Mouse (Mus musculus) MEL-GATA-1-ER (cell line): ENCODE results near the gene Heatr9.

Experiments used
- DNase-seq: peaks from one replicate; pipeline ENCODE4 v3.0.0-alpha.2; 2012; ENCODE audit warnings: low read depth; ENCODE audit errors: extremely low read depth

Gene Heatr9

DNA sequence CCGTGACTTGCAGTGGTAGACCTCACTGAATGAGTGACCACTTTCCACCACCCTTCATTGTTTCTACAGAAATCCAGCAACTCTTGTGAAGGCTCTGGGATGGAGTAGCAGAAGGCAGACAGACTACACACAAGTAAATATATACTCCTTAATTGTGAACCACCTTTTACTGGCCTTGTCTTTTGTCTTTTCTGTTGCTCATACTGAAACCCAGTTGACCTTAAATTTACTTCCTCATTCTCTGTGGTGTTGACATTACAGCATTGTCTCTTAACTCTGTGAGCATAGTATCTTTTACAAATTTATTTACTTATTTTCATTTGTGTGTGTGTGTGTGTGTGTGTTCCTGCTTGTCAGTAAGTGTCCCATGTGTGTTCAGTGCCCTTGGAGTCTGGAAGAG is 11.2 kb upstream of the Heatr9 start:
- DNase-seq, result no peak

DNA sequence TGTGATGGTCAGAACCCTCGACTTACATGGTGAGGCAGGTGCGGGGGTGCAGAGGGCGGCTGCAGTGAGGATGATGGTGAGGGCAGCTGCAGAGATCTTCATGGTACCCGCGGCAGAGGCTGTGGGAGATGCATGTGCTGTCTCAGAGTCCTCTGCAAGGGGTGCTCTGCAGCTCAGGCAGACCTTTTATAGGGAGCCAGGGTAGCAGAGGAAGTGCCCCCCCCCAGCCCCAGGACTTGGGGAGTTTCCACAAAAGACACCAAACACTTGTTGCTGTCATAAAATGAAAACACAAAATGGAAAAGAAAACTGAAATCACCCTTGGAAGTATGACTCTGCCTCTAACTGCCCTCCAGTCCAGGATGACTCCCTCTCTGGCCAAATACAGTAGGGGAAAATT is 8.4 kb upstream of the Heatr9 start, which contains the start of gene Ccl5:
Gene Ccl5 (minus strand): TSS at position 159 of the 400 bp plus-strand sequence.
- DNase-seq, result no peak

DNA sequence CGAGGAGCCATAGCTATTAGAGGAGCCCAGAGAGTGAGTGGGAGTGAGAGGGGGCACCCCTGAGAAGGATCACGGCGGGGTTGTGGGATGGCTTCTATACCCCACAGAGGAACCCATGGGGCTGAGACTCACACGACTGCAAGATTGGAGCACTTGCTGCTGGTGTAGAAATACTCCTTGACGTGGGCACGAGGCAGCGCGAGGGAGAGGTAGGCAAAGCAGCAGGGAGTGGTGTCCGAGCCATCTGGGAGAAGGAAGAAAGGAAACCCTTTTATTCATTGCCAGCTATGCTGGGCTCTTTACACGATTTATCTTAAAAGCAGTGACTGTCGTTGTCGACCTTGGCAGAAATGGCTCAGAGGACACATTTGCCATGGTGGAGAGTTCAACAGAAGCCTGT is 7.0 kb upstream of the Heatr9 start:
- DNase-seq, result no peak

DNA sequence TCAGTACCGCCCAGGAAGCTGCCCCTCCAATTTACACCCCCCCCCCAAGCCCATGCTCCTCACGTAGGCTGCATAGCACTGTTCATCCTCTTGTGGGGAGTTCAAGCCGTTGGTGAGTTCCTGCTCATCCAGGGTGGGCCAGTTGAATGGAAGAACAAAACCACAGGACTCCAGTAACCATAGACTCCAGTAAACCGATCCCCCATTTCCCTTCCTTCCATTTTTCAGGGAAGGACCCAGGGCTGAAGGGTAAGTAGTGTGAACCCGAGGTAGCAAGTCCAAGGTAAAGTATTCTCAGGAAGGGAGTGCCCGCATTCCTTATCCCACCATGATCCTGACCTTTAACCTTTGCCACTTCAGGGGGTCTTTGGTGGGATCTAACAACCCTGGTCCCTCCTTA is 3.6 kb downstream of the Heatr9 start:
- DNase-seq, result no peak

DNA sequence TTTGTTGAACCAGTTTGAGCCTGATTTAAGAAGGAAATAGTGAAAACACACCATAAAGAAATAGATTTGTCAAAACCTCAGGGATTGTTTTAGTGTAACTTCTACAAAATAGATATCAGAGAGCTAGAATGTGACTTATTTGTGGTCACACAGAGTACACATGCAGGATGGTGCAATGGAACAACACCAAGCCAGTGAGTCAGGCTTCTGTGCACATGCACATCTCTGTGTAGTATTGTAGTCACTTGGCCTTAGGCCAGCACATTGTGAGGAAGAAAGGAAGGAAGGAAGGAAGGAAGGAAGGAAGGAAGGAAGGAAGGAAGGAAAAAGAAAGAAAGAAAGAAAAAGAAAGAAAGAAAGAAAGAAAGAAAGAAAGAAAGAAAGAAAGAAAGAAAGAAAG is 4.8 kb downstream of the Heatr9 start:
- DNase-seq, result no peak

DNA sequence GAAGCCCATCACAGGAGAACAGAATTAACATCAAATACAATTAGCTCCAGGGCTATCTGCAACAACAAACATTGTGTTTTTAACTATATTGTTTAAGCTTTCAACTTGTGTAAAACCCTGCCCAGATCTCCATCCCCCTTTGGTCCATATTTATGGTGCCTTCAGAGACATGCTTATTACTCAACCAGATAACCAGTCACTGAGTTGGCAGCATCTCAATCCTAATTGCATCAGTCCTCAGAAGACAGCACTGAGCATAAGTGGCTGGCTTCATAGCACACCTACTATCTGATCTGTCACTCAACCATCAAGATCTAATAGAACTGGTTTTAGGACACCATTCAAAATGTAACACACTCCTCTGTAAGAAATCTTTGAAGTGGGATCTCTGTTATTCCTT is 12.5 kb downstream of the Heatr9 start:
- no peak for DNase-seq

DNA sequence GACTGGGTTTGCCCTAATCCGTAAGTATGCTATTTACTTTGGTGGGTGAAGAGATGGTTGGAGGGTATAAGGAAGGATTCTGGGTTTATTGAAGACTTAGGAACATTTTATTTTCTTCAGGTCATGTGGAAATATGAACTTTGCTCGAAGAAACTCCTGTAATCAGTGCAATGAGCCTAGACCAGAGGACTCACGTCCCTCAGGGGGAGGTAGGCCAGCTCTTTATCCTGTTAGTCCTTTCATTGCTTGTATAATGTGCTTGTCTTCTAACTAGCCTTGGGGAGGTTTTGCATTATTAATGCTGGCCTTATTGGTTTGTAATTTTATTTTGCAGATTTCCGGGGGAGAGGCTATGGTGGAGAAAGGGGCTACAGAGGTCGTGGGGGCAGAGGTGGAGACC is 17.7 kb downstream of the Heatr9 start:
- DNase-seq, result no peak

DNA sequence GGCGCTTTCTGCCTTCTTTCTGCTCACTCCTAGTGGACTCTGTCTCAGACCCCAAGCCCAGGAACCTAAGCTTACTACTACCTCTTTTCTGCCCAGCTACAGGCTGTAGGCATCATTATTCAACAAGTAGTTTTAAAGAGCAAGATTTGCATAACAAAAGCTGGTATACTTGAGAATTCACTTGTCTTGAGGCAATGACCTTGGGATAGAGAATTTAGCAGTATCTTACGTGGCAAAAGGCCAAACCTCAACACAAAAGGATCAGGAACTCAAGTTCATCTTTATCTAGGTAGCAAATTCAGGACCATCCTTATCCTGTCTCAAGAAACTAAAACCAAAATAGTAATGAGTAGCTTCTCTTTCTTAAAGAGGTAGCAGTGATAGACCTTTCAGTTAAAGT is 26.4 kb downstream of the Heatr9 start:
- no peak for DNase-seq

DNA sequence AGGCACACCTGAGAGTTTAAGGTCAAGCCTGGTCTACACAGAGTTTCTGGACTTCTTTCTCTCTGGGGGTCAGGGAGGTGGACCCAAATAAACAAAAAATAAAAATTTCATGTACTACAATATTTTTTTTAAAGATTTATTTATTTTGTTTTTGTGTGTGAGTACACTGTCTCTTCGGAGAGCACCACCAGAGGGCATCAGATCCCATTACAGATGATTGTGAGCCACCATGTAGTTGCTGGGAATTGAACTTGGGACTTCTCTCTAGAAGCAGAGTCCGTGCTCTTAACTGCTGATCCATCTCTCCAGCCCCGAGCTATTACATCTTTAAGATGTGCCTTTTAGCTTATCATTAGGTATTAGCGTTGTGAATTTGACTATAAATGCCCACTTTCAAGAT is 30.5 kb downstream of the Heatr9 start:
- no peak for DNase-seq

DNA sequence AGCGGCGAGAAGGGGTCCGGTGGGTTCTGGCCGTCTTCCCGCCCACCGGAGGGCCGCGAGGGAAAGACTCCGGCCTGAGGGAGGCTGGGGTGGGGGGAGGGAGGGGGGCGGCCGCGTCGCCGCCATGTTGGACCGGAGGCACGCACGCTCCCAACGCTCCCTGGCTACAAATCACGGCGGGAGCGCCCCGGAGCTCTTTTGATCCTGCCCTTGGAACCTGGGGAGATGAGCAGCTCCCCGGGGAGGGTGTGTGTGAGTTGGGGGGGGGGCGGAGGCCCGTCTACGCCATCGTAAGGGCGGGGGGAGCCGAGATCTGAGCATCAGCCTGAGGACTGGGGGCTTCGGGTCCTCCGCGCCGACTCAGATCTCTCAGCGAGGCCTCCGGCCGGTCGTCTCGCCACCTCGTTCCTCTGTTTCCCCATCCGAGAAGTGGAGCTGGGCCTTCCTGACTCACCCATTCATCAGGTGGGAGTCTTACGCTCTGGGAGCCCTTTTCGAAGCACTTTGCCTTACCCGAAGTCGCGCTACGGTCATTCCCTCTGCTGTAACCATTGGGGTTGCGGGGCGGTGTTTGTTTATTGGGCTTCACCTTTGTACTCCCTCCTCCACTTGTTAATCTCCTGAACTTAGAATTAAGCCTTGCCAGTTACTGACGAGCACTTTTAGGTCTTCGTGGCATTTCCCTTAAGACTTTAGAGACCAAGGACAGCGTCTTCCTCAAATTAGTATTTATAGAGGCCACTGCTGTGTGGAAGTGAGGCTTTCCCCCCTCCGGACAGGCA is 48.5 kb downstream of the Heatr9 start:
- DNase-seq, result no peak

DNA sequence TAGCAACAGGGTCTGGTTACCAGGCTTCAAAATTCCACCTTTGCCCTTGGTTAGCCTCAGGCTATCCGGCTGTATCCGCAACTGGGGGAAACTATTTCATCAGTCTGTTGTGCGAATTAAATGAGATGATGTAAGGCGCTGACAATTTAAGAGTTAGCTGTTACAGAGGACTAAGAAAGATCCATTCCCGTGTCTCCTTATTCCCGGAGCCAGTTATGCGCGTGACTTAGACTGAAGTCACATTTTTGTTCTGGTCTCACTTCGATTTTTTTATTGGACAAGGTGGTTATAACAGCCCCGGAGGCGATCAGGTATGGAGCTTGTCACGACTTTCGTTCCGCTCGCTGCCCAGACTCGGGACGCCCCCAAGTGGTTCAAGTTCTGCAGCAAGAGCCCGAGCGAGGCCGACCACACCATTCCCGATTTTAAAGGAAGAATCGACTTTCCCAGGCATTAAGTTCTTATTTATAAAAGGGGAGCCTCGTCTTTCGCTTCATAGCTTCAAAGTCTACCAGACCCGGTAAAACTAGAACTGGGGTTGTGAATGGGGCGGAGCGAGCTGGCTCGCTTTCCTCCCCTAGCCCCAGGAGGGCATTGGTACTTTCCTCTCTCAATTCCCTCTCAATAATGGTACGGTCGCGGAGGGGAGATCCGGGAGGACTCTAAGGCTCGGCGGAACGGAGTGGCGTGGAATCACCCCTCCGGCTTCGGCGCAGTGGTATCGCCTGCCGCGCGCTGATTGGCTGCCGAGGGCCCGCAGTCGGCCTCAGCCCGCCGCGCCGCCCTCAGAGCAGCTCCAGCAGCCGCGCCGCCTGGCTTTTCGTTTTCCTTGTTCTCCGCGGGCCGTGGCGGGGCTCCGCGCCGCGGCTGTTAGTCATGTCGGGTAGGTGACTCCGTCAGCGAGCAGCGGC is 49.4 kb downstream of the Heatr9 start, which contains the start of gene Taf15:
Gene Taf15 (plus strand): TSS at position 763 of the 911 bp plus-strand sequence.
- peak; percentile 98 for DNase-seq

DNA sequence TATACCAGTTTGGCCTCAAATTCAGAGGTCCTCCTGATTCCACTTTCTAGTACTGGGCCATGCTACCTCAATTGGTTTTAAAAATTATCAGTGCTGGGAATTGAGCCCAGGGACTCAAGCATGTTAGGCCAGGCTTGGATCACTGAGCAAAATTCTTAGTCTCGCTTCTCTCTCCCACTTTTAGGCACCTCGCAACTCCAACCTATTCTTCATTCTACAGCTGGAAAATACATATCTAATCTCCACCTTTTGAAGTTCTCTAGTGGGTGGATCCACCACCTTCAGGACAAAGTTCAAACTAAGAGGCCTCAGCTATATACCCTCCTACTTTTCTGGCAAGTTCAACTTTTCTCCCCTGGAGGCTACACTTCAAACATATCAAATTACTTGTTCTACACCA is 50.2 kb downstream of the Heatr9 start:
- no peak for DNase-seq

DNA sequence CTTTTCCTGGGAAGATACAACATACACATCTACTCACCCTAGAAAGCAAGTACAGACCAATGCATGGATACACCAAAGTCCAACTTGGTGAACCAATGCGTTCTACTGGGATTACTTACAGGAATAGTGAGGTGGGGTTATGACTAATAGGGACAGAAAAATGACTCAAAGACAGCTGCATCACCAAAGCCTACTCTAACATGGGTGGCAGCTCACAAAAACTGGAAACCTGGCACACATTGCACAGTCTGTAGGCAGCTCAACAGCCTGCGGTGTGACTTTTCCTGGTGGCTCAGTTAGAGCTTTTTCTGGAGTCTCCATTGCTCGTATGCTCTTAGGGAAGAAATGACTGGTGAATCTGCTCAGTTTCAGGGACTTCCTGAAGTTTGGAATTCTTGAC is 53.2 kb downstream of the Heatr9 start:
- DNase-seq, result no peak

DNA sequence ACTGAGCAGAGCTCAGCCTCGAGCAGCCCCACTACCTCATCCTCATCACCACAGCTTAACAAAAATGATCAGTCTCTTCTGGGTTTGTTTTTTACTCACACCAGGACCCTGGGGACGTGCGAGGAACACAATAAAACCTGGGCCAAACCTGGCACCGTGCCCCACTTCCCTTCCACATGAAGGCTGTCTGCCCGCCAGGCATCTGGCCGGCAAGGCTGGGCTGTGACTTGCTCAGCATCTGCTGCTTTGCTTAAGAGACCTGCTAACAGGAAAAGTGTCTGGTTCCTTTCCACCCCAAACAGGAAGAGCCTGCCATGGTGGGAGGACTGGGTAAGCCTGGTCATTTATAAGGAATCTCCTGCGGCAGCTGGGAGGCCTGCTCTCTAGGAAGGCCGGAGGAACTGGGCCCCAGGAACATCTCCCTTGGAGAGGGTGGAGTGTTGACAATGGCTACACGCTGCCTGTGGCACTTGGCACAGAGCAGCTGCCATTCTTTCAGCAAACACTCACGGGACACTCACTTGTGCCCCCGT is 54.8 kb downstream of the Heatr9 start:
- no peak for DNase-seq

DNA sequence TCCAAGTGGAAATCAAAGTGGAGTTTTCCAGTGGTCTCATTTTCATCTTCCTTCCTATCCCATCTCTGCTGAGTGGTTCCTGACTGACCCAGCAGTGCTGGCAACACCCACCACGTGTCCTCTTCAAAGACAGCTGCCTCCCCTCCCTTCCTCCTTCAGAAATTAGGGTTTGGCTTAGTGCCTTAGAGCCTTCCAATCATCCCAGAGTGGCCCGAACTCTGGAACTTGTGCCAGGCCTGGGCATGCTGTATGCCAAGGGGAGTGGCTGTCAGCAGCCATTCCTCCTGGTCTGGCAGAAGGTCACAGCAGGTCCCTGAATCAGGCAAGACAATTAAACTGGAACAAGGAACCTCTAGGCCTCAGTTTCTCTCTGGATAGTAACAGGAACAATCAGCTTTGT is 56.0 kb downstream of the Heatr9 start:
- no peak for DNase-seq

DNA sequence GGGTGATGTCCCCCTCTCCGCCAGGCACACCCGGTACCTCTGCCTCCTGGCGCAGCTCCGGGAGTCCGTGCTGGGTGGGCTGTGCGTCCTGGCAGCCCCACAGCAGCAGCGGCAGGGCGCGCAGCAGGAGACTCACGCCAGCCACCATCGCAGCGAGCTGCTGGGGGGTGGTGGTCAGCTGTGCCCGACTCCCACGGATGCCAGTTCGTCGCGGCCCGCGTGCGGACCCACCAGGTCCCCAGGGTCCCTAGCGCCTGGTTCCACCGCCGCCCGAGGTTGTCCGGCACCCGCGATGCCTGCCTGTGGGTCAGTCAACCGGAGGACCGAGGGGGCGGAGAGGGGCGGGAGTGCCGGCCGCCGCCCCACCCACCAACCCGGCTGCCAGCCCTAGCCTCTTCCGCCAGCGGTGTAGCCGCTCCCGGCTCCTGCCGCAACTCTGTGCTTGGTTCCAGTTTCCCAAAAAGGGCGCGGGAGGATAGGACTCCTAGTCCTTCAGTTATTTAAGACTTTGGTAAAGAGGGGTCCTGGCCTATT is 59.2 kb downstream of the Heatr9 start, which contains the start of gene Mmp28:
Gene Mmp28 (minus strand): TSS at position 361 of the 534 bp plus-strand sequence.
- DNase-seq, result no peak
